Mouse (Mus musculus): Measurements from ENCODE around the gene Atg5.
A peak's percentile ranks its signal among the peaks of the same experiment; 100 is the strongest.

Atg5 gene

DNA sequence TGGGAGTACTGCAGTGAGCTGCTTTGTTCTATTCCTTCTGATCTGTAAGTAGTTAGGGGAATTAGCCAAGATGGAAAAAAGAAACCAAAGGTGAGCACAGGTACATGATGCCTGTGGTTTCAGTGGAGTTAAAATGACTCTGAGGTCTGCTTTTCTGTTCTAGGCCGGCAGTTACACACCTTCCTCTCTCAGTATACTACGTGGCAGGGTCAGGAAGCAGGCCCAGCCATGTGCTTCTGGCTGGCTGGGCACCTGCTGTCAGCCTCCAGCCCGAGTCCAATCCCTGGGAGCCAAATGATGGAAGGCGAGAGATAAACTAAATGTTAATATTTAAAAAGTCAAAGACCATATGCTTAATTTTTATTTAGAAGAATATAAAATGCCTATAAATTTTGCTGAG lies 85.3 kb downstream of the Atg5 start:
- no peak for DNase-seq (ENCODE audit: low spot score in 2 of 2)

DNA sequence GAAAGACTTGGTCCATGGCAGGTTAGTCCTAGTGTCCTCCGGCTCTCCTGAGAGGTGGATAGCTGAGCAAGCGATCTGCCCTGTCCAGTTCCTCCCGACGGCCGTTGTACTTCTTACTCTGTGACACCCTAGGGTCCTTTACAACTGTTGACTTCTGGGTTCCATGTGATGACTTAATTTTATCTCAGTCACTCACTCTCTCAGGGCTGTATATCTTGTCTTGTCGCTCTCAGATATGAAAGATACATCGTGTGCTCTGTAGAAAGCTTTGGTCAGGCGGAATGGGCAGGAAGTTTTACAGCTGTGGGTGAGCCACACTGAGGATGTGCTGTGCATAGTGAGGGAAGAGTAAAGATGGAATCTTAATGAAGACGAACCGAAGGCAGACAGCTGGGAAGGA lies 86.2 kb downstream of the Atg5 start:
- no peak for DNase-seq (ENCODE audit: low spot score in 2 of 2)

DNA sequence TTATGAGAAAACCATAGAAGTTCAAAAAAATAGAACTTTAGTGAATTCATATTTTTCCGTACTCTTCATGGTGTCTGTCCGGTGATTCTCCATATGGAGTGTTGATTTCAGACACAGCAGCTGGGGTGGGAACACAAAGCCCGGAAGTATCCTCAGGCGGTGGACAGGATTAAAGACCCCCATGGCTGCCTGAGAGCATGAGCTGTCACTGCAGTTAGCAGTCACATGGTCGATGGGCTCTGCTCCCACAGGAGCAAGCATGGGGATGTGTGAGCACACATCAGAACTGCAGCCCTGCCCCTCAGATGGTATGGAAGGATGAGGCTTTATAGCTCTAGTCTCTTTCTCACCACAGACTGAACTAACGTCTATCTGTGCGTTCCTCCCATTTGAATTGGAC lies 87.1 kb downstream of the Atg5 start:
- DNase-seq (ENCODE audit: low spot score in 2 of 2) = no peak

DNA sequence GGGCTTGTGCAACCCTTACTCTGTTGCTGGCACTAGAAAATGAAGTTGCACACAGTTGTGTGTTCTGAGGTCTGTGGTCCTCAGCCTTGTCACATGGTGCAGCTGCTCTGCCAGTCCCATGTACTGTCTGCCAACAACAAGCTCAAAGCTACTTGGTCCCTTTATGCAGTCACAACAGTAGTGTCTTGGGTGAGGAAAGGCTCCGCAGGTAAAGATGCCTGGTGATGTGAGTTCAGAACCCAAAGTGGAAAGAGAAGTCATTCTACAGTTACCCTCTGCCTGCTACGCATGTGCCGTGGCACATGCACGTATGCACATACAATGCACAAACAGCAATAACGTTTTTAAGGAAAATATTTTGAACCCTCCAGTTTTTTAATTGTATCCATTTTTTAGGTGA lies 88.5 kb downstream of the Atg5 start:
- no peak for DNase-seq (ENCODE audit: low spot score in 2 of 2)

DNA sequence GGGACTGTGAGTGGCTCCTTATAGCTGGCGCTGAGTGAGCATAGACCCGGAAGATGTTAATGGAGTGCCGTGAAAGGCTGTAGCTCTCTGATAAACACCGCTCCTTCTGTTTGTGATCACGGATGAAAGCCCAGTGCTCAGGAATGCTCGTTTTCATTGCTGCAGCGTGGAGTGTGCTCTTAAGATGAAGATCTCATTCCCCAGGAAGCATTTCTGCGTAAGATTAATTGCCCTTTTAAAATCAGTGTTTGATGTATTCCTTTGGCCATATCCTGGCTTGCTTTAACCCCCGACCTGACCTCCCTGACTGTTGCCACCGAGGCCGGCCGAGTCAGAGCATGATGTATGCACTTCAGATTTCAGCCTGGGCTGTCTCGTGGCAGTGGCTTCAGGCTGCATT lies 89.2 kb downstream of the Atg5 start:
- DNase-seq (ENCODE audit: low spot score in 2 of 2) = no peak

DNA sequence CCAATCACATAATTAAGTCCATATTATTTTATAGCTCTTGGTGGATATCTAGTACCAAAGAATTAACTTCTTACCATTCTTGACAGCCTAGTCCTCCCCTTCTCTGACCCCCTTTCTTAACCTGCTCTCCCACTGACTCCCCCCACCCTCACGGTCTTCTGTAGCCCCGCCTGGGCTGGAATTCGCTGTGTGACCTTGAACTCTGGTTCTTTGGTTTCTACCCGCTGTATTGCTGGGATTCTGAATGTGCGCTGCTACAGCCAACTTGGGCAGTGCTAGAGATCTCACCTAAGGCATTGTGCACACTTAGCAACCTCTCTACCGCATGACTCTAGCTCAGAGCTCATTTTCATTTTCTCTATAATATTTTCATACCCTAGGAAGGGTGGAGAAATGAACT lies 90.7 kb downstream of the Atg5 start:
- no peak for DNase-seq (ENCODE audit: low spot score in 2 of 2)

DNA sequence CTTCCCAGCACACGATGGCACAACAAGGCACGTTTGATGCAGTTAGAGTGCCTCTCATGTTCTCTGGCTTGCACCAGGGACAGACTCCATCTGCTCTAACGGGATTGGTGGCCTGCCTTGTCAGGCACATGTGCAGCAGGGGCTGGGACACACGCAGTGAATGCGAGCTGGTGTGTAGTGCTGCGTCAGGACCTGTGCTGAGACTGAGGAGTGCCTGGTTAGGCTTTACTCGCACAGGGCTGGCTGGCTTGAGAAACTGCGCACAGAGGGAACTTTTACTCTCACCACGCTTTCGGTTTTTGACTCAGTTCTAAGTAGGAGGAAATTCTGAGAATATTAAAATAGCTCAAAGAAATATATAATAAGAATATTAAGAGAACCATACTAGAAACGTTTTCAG lies 92.5 kb downstream of the Atg5 start:
- no peak for DNase-seq (ENCODE audit: low spot score in 2 of 2)

DNA sequence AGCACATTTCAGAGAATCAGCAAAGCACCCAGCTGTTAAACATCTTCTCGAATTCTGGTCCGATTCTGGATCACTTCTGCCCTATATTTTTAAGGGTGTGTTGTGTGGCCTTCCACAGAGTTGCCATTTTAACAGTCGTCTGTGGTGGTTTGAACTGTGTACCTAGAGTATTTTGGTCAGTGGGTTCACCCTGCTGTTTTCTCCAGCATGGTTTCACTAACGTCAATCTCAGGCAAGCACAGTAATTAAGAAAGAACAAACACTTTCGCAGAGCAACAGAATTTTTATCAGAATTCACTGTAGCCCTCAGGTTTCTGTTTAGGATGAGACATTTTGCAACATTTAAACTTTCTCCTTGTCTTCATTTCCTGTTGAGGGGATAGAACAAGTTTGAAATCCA lies 94.3 kb downstream of the Atg5 start:
- no peak for DNase-seq (ENCODE audit: low spot score in 2 of 2)

DNA sequence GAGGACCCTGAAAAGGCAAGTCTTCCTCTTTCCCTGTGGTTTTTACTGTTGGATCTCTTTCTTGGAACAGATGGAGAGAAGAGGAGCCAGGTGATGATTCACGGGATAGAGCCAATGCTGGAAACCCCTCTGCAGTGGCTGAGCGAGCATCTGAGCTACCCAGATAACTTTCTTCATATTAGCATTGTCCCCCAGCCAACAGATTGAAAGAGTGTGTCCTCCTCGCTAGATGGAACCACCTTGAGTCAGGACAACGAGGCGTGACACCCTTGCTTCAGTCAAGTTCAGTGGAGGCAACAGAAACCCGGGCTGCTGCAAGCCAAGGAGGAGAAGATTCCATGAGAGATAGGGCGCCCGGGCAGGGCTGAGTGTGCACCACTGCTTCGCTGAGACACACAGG lies 94.7 kb downstream of the Atg5 start:
- DNase-seq (ENCODE audit: low spot score in 2 of 2) = no peak

DNA sequence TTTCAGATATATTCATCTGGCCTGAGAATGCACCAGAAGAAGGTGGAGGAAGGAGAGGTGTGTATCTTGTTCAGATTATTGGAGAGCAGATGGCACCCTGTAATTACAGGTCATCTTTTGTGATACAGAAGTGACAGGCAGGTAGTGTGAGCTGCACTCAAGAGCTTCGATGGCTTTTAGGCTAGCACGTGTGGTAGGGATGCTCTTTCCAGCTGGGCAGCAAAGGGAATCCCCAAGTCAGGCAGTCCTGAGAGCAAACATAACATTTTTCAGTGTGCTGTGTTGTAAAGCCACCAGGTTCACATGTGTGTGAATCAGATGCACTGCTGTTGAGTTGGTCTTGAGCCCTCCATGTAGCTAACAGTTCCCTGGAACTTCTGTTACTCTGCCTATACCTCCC lies 98.0 kb downstream of the Atg5 start:
- no peak for DNase-seq (ENCODE audit: low spot score in 2 of 2)

DNA sequence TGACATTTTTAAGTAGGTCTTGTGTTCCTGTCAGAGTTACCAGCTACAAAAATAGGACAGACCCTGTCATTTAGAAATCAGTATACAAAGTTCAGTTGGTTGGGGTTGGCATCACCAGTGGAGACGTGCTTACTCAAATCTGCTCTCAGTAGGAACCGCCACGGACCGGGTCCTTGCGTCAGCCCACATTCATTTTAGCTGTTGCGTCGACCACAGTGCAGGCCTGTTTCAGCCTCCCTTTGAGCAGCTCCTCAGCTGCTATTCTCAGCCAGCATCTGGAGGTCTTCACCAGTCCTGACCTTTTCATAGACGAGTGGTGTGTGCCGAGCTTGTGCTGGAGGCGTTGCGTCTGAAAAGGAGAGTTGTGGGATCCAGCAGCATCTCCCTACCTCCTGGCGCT lies 98.9 kb downstream of the Atg5 start:
- no peak for DNase-seq (ENCODE audit: low spot score in 2 of 2)

DNA sequence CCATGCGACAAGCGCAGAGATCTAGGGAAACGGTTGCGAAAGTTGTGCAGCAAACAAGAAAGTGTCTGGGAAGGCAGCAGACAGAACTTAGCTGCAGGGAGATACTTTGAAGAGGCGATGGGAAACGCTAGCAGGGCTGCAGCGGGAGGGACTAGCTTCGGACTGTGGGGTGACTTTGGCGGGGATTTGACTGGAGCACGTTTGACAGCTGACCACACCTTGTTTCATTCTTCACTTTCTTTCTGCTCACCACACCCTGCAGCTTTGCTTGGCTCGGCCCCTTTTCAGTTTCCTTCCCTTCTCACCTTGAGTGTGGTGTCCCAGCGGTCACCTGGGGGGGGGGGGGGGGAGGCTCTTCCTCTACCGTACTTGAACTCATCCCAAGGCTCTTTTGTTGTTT lies 100.4 kb downstream of the Atg5 start:
- no peak for DNase-seq (ENCODE audit: low spot score in 2 of 2)

DNA sequence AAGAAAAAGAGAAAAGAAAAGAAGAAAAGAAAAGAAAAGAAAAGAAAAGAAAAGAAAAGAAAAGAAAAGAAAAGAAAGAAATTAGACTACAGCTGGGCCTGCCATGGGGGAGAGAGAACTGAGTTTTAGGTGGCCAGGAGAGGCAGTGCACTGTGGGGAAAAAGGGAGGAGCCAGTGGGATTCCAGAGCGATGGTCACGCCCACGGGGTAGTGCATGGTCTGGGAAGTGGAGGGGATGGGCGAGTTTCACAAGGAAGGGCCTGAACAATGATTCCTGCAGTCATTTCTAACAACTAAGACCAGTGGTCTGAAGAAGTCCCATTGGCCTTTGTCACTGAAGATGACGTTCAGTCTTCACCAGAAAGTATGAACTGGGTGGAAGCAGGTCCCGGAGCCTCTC lies 102.5 kb downstream of the Atg5 start:
- DNase-seq (ENCODE audit: low spot score in 2 of 2) = no peak

DNA sequence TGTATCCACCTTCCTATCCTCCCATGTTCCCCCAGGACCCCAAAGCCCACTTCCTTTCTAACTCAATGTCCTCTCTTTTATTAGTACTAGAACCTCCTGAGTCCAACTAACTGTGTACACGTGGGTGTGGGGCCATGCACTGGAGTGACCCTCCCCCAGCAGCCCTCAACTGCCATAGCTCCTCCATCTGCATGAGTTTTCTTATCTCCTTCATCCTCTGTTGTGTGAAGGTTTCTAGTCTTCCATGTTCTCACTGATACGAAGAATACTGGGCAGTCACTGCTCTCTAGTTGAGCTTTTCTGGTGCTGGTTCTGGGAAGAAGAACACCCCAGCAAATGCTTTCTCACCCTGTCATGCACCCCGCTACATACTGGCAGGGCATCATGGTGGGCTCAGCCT lies 104.1 kb downstream of the Atg5 start:
- DNase-seq (ENCODE audit: low spot score in 2 of 2) = no peak

DNA sequence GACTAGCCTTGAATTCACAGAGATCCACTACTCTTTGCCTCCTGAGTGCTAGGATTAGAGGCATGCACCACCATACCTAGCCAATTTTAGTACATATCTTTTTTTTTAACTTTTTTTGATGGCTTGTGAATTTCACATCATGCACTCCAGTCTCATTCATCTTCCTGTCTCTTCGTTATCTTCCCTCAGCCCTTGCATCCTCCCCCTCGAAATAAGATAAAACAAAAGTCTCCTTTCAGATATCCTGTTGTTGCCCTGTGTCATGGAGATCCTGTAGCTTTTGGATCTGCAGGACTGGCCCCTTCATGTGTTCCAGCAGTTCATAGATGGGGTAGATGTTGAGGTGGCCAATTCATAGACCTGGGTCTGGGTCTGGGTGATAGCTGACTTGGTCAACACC lies 106.5 kb downstream of the Atg5 start:
- DNase-seq (ENCODE audit: low spot score in 2 of 2) = no peak

DNA sequence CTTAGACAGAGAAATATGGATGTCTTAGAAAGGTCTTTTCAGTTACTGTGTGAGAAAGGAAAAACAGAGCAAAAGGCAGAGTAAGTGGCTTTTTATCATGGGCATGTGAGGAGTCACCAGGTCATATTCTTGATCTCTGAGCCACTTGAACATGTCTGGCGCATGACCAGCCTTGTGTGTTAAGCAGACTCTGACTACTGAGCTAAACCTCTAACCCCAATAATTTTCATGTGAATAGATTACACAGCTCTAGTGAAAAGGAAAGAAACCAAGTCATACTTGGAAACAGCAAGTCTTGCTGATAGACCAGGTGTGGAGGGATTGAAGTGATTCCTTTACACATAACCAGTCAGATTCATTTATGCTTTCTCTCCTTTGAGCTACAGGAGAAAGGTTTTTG lies 107.3 kb downstream of the Atg5 start:
- no peak for DNase-seq (ENCODE audit: low spot score in 2 of 2)

DNA sequence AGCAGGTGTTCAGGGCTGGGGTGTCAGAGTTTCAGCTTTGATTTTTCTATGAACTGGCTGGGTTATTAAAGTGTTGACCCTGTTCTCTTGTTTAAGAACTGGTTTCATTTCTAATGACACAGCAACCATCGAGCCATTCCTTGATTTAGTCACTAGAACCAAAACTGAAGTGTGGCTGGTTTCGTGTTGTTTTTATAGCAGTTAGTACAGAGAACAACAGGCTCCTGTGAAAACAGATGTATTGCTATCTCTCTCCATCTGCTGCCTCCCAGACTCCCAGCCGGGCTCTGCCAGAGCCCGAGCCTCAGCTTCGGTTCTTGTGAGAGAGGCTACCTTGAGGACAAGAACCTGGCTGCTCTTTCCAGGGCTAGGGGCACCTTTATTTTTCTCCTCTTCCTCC lies 109.7 kb downstream of the Atg5 start:
- DNase-seq (ENCODE audit: low spot score in 2 of 2) = no peak

DNA sequence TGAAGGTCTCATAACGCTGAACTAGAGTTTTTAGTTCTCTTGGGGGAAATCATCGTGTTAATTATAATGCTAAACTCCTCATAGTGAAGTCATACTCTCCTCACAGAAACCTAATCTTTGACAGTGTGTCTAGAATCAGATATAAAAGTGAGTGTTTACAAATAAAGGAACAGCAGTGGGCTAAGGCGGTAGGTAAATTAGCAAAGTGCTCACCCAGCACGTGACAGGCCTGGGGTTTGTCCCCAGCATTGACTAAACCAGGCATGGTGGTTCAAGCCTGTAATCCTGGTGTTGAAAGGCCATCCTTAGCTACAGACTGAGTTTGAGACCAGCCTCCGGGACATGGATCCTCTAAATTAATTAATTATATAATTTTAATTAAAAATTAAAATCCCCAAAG lies 110.2 kb downstream of the Atg5 start:
- DNase-seq (ENCODE audit: low spot score in 2 of 2) = no peak

DNA sequence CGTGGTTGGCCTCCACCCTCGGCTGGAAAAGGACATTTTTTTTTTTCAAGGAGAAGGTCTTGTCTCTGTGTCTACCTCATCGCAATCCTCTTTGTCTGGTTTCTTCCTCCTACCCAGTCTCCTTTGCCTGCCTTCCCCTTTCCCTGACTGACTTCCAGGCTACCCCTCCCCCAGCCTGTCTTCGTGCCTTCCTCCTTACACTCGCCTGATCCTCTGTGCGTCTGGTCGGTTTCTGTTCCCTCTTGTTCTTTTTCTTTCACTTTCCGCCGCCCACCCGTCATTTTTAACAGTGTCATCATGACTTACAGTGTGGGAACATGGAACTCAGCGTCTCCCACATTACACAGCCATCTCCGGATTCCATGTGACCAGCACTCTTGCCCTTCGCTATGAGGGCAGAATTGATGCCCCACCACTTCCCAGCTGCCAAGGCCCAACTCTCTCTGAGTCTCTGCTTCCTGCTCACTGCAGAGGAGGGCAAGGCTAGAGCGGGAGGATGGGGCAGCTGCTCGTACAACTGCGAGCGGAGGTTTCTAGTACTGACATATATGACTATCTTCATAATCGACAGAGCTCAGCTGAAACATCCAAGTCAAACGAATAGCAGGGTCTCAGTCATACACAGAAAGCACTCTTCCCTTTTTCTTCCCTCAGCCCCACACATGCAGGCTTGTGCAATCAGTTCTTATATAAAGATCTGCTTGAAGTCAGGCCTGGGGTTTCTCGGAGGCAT lies 112.5 kb downstream of the Atg5 start:
- DNase-seq (ENCODE audit: low spot score in 2 of 2) = peak; percentile 18 to 46

DNA sequence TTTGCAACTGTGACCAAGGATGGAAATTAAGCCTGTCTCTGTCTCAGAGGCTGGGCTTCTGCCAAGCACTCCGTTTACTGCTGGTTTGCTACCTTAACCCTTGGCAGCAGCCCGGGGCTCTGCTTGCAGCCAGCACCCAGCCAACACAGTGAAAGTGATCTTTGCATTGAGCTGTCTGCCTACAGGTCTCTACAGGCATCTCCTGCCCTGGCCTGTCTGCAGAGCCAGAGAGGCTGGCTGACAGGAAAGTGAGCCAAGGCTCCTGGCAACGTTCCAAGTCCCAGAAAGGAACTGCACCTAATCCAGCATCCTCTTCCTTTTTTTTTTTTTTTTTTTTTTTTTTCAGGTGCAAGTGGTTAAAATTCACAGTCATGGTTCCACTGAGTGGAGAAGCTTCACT lies 113.2 kb downstream of the Atg5 start:
- DNase-seq (ENCODE audit: low spot score in 2 of 2) = peak in 1 of 2 experiments; percentile 21

DNA sequence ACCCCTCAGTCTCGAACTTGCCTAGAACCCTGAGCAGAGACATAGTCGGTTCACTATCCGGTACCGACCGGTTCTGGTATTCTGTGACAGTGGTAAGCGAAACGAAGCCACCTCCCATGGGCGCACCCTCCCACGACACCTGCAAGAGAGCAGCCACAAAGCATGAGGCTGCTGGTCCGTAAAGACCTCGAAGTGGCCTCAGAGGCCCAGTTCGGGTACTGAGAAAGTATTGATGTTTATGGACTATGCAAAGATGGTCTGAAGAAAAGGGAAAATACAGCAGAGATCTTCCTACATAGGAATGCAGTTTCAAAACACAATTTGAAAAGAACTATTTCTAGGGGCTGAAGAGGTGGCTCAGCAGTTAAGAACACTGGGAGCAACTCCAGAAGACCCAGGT lies 113.8 kb downstream of the Atg5 start:
- no peak for DNase-seq (ENCODE audit: low spot score in 2 of 2)

DNA sequence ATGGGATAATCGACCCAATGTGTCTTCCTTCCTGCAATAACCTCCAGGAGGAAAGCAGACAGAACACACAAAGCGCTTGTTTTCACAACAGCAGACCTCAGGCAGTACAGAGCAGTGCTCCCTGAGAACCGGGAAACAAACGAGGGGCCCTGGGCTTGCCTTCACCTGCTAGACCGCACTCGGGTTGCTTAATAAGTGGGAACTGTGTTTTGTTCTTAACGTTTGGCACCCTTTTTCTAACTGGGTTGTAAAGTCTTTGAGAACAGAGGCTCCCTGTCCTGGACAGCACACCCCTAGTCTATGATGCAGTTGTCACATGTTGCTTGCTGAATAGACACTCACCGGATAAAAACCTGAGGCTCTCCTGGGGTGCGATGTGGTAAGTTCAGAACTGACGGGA lies 115.1 kb downstream of the Atg5 start:
- DNase-seq (ENCODE audit: low spot score in 2 of 2) = no peak

DNA sequence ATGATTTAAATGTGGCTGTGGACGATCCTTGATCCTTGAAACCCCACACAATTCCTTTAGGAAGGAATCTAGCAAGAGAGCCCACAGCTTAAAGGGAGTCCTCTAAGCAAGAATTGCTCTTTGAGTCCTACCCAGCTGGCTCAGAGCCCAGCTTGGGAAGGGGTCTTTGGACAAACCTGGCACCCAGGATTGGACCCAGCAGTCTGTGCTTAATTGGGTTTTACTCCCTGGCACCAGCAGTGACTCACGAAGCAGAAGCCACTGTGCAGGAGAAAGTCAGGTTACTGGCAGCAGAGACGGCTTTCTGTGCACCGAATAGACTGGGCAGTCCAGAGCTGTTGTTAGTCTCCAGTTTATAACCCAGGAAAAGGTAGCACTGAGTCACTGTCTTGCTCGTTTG lies 117.1 kb downstream of the Atg5 start:
- DNase-seq (ENCODE audit: low spot score in 2 of 2) = no peak

DNA sequence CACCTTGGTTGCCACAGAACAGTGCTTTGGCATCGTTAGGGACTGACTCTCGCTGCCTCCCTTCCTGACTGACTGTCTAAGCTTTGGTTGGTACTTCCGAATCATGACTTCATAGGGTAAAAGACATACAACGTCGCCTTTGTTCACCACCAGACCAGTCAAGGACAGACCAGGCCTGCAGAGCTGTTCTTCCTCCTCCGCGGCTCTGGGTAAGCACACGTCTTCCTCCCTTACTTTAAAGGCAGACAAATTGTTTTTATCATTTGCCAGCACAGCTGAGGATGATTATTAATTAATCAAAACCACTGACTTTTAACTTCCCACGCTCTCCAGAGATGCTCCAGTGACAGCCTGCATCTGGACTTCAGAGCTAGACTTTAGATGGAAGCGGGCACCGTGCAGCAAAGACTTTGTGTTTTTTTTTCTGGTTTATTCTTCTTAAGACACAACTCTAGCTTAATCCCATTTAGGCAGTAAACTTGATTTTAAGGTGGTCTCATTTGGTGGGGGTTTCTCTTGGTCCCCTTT lies 120.6 kb downstream of the Atg5 start:
- DNase-seq (ENCODE audit: low spot score in 2 of 2) = no peak

Measured in frontal cortex, postnatal 25 days (tissue).